Mouse (Mus musculus): Measurements from ENCODE around the gene Dpf2. TPM values are rescaled to one million over a fixed set of nuclear protein-coding genes. Genes with fewer than 3 reads are reported as not detected.

Gene Dpf2
- total RNA-seq, 1 experiment from 2014 or later, result 154 TPM

- no peak for ATAC-seq (replicated peaks in 1 of 2; ENCODE audit: insufficient read depth in 1 of 2, low FRiP score in 2 of 2, low TSS enrichment in 1 of 2, low read depth in 1 of 2, poor library complexity in 2 of 2, severe bottlenecking in 2 of 2)
Measured at GRCm38 (mm10) chr19:5921715-5922114, 8.9 kb upstream of the Dpf2 start.

DNA sequence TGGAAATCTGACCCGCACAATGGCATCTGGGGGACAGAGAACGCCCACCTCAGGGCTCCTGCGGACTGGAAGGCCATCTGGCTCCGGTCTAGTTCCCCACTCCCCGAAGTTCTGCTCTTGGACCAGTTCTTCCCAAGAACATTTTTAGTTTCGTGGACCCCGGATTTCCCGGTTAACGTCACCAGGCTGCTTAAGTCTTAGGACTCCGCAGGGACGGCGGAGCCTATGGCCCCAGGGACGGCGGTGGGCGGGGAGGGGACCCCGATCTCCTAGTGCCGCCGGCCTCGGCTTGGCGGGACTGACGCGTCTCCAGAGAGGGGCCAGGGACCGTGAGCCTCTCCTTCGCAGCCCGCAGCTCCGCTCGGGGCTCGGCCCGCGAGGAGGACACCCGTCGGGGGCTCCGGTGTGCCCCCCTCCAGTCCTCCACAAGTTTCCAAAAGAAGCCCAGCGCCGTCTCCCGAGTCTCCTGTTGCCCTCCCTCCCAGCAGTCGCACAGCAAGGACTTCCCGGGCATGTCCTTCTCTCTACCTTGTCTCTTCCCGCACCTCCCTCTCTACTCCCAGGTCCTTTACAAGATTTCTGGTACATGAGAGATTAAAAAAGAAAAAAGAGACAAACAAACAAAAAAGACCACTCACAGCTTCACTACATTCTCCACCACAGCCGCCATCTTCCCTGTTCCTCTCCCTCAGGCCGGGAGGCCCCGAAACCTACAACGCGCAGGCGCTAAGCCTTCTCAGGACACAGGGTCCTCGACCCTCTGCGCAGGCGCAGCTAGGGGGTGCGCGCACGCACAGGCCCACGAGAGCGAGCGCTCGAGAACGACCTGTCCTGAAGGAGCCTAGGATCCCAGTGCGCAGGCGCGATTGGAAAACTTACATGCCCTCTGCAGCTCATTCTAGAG is 455 bp downstream of the Dpf2 start:
- ATAC-seq (replicated peaks in 1 of 2; ENCODE audit: insufficient read depth in 1 of 2, low FRiP score in 2 of 2, low TSS enrichment in 1 of 2, low read depth in 1 of 2, poor library complexity in 2 of 2, severe bottlenecking in 2 of 2), result peak; percentile 96 to 97

DNA sequence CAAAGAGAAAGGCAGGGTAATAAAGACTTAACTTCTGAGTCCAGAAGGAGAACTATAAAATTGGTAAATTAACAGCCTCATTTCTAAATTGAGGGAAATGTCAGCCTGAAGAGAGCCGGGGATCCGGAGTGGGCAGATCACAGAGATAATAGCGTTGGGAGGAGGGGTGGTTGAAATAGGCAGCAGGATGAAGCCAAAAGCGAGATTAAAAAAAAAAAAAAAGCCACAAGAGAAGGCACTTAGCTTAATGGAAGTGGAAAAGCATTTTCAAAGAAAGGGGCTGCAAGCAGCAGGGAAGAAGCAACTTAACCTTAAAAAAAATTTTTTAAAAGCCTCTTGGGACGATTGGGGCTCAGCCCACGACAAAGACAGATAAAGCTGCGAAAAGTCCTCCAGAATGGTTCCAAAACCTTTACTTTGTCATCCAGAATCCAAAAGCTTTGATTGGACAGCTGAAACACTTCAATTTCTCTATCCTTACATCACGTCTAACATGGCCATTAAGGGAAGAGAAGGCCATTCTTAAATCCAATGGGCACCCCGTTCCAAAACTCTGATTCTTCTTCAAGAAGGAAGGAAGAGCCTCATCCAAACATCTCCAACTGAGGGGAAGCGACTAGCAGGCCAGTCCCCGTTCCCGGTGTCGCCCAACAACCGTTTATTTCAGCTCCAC is 1.2 kb downstream of the Dpf2 start:
- ATAC-seq (replicated peaks in 1 of 2; ENCODE audit: insufficient read depth in 1 of 2, low FRiP score in 2 of 2, low TSS enrichment in 1 of 2, low read depth in 1 of 2, poor library complexity in 2 of 2, severe bottlenecking in 2 of 2), result no peak

DNA sequence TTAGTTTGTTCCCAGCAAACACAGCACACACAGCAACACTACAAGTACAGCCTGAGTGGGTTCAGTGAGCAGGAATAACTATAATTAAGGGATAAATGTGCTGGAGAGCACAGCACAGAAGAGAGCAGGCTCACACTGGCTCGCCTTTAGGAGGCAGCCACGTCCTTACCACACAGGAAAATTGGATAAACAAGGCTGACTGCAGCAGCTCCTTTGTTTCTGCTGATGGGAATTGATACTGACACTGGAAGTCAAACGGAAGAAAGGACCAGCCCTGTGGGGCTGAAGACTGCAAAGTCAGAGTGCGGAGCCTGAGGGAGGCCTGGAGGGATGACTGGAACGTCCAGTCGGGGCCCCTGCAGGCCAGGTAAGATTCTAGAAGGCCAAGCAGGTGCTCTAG is 2.6 kb downstream of the Dpf2 start:
- ATAC-seq (replicated peaks in 1 of 2; ENCODE audit: insufficient read depth in 1 of 2, low FRiP score in 2 of 2, low TSS enrichment in 1 of 2, low read depth in 1 of 2, poor library complexity in 2 of 2, severe bottlenecking in 2 of 2), result no peak

DNA sequence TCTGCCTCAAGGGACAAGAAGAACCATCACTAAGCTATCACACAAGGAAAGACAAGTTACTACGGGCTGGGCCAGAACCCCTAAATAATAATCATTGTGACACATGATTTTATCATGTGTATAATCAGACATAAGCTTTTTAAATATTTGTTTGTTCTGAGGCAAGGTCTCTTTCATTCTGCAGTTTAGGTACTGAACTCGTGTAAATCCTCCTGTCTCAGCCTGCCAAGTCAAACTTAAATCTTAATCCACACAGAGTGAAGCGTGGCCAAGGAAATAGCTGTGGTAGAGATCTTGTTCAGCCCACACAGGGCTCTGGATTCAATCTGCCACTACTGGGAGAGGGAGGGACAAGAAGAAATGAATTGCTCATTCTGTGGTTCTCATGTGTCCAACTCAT is 5.5 kb downstream of the Dpf2 start:
- ATAC-seq (replicated peaks in 1 of 2; ENCODE audit: insufficient read depth in 1 of 2, low FRiP score in 2 of 2, low TSS enrichment in 1 of 2, low read depth in 1 of 2, poor library complexity in 2 of 2, severe bottlenecking in 2 of 2), result no peak

- ATAC-seq (replicated peaks in 1 of 2; ENCODE audit: insufficient read depth in 1 of 2, low FRiP score in 2 of 2, low TSS enrichment in 1 of 2, low read depth in 1 of 2, poor library complexity in 2 of 2, severe bottlenecking in 2 of 2), result peak; percentile 97 to 99
Measured at GRCm38 (mm10) chr19:5894002-5894678, 18.7 kb downstream of the Dpf2 start, which contains the start of gene Tigd3. TSS of gene Tigd3 (minus strand) at chr19:5894149.

DNA sequence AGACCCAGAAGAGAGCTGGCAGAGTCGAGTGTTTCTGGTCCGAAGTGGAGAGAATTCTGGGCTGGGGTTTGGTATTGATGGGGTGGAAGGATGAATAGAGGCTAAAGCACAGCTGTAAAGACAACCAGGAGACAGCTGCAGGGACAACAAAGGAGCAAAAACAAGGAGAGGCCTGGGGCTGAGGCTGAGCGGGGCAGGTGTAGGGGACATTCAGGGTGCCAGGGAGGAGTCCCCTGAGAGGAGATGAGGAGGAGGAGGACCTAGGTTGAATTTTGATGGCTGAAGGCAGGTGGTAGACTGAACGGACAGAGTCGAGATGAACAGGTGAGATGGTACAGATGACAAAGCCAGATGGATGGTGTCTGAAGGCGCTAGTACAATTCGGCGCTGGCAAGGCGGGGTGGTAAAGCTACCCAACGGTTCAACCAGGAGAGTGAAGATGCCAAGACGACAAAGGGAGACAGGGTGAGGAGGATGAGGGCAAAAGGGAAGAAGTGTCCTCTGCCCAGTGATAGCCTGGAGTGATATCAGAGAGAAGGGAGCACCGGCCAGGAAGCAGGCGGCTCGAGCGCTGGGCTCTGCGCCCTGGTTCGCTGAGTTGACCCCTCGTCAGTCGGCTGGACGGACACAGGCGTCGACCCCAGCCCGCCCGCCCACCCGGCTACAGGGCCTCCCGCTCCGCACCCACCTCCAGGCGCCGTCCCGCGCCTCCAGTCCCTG is 19.4 kb downstream of the Dpf2 start:
- ATAC-seq (replicated peaks in 1 of 2; ENCODE audit: insufficient read depth in 1 of 2, low FRiP score in 2 of 2, low TSS enrichment in 1 of 2, low read depth in 1 of 2, poor library complexity in 2 of 2, severe bottlenecking in 2 of 2), result no peak

DNA sequence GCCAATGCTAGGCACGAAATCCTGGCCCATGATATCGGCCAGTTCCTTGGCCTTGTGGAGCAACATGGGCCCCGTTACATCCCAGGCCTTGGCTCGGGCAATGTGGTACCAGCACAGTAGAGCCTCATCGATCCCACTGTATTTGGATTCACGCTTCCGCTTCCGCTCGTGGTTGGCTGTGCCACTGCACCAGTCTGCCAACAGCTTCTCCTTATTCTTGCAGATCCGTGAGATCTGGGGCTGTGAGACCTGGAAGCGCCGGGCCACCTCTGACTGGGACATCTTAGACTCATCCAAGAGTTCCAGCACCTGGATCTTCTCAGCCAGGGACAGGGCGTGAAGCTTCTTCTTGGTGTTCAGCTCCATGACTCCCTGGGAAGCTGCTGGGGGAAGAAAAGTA is 20.1 kb downstream of the Dpf2 start:
- no peak for ATAC-seq (replicated peaks in 1 of 2; ENCODE audit: insufficient read depth in 1 of 2, low FRiP score in 2 of 2, low TSS enrichment in 1 of 2, low read depth in 1 of 2, poor library complexity in 2 of 2, severe bottlenecking in 2 of 2)

- no peak for ATAC-seq (replicated peaks in 1 of 2; ENCODE audit: insufficient read depth in 1 of 2, low FRiP score in 2 of 2, low TSS enrichment in 1 of 2, low read depth in 1 of 2, poor library complexity in 2 of 2, severe bottlenecking in 2 of 2)
Measured at GRCm38 (mm10) chr19:5892262-5892661, 20.5 kb downstream of the Dpf2 start.

DNA sequence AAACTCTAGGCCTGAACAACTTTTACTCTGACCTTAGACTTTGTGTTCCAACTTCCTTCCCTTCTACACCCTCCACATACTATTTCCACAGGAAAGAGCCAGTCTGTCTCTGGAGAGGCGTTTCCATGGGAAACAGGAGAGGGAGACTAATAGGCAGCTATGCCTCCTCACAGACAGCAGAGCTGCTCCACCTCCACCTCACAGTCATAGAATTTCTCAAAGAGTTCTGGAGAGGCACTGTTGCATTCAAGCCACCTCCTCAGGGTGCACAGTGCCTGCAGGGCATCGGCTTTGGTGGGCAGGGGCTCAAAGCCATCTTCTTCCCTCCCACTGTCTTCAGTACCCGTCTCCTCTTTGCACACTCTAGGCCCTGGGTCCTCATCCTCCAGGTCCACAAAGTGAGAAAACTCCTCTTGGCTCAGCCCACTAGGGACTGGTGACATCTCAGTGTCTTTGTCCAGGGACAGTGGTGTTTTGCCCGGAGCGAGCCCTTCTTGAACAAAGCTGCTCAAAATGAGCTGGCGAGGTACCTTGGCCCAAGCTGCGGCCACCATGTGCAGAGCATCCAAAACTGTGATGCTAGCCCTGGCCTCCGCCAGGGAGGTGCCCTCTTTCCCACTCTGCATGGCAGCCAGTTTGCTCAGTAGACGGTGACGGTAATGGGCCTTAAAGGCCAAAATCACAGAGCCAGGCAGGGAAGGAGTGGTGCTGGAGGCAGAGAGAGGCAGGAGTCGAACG is 21.1 kb downstream of the Dpf2 start:
- no peak for ATAC-seq (replicated peaks in 1 of 2; ENCODE audit: insufficient read depth in 1 of 2, low FRiP score in 2 of 2, low TSS enrichment in 1 of 2, low read depth in 1 of 2, poor library complexity in 2 of 2, severe bottlenecking in 2 of 2)

GRCm38 (mm10) chr19:5889211-5889610 is 23.6 kb downstream of the Dpf2 start:
- no peak for ATAC-seq (replicated peaks in 1 of 2; ENCODE audit: insufficient read depth in 1 of 2, low FRiP score in 2 of 2, low TSS enrichment in 1 of 2, low read depth in 1 of 2, poor library complexity in 2 of 2, severe bottlenecking in 2 of 2)

- peak in 1 of 2 experiments; percentile 36; a peak in 1 of 4 replicates for ATAC-seq (replicated peaks in 1 of 2; ENCODE audit: insufficient read depth in 1 of 2, low FRiP score in 2 of 2, low TSS enrichment in 1 of 2, low read depth in 1 of 2, poor library complexity in 2 of 2, severe bottlenecking in 2 of 2)
Measured at GRCm38 (mm10) chr19:5887234-5887815, 25.5 kb downstream of the Dpf2 start.

- ATAC-seq (replicated peaks in 1 of 2; ENCODE audit: insufficient read depth in 1 of 2, low FRiP score in 2 of 2, low TSS enrichment in 1 of 2, low read depth in 1 of 2, poor library complexity in 2 of 2, severe bottlenecking in 2 of 2), result no peak
Measured at GRCm38 (mm10) chr19:5885838-5886237, 27.0 kb downstream of the Dpf2 start.

DNA sequence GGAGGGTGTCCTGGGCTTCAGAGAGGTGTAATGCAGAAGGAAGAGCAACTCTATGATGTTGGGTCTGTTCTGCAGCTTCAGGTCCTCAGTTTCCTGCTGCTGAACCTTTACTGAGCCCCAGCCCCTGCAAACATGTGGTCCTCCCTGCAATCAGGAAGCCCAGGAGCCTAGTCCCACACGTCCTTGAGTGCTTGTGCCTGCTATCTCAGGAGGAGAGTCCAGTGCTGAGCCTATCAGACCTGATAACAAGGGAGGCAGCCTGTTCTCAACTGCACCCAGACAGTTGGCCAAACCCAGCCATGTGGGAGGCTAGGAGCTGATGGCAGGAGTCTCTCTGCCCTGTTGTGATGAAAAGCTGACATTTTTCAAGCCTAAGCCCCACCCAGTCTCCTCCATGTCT is 28.9 kb downstream of the Dpf2 start:
- no peak for ATAC-seq (replicated peaks in 1 of 2; ENCODE audit: insufficient read depth in 1 of 2, low FRiP score in 2 of 2, low TSS enrichment in 1 of 2, low read depth in 1 of 2, poor library complexity in 2 of 2, severe bottlenecking in 2 of 2)

DNA sequence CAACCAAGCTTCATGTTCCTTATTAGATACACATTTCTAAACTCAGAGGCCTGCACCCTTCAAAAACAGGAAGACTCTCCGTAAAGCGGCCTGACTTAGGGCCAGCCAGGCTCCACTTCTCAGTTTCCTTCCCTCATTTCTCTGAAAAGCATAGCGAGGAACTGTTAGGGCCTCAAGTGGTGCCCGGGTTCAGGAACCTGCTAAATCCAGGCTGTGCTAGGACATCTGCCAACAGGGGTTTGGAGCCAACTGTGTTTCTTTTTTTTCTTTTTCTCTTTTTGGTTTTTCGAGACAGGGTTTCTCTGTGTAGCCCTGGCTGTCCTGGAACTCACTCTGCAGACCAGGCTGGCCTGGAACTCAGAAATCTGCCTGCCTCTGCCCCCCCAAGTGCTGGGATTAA is 30.7 kb downstream of the Dpf2 start:
- ATAC-seq (replicated peaks in 1 of 2; ENCODE audit: insufficient read depth in 1 of 2, low FRiP score in 2 of 2, low TSS enrichment in 1 of 2, low read depth in 1 of 2, poor library complexity in 2 of 2, severe bottlenecking in 2 of 2), result peak; percentile 41 to 42; a peak in 1 of 4 replicates

GRCm38 (mm10) chr19:5881155-5881554 is 31.7 kb downstream of the Dpf2 start:
- ATAC-seq (replicated peaks in 1 of 2; ENCODE audit: insufficient read depth in 1 of 2, low FRiP score in 2 of 2, low TSS enrichment in 1 of 2, low read depth in 1 of 2, poor library complexity in 2 of 2, severe bottlenecking in 2 of 2), result no peak
